Mouse (Mus musculus) cerebellum, adult 2 months (tissue): ENCODE measurements around the gene Pik3ap1.

Source experiments
- CTCF ChIP-seq: fragments of 200-500 bp; IDR thresholded peaks from 2 replicates; pipeline ENCODE4 v1.5.1; 2011; ENCODE audit warnings: low read depth, mild to moderate bottlenecking, control low read depth, low read length, moderate library complexity, borderline replicate concordance; ENCODE audit not compliant: insufficient read depth
- POLR2A ChIP-seq: fragments of 200-500 bp; IDR thresholded peaks from 2 replicates; pipeline ENCODE4 v1.6.1; 2011; ENCODE audit warnings: low read length, control low read depth, borderline replicate concordance; ENCODE audit not compliant: insufficient read depth

- TF ChIP-seq CTCF (no peak), POLR2A (no peak)
Observed at GRCm38 (mm10) chr19:41384406-41384851, 473 bp downstream of the Pik3ap1 start.
